Mouse (Mus musculus) erythroid progenitor cell, adult 5-6 weeks (primary cell): Measurements from ENCODE around the gene Rgs5. TPM values are rescaled to one million over a fixed set of nuclear protein-coding genes. Genes with fewer than 3 reads are reported as not detected.

ENCODE experiments used
- ATAC-seq: replicated peaks from 2 replicates; pipeline ENCODE4 v1.8.0; 2016; ENCODE audit warnings: moderate number of reproducible peaks, mild to moderate bottlenecking, moderate TSS enrichment, inconsistent platforms; ENCODE audit not compliant: poor library complexity, low FRiP score, severe bottlenecking
- total RNA-seq, 2 experiments: library from RNA; stranded (forward) in 1 of 2; stranded (reverse) in 1 of 2; fragments of 150-400 nt in 1 of 2; fragments of 186-747, 209-891 nt in 1 of 2; gene quantifications; 2 replicates each; pipeline versions ENCODE4 v1.2.3 to v1.2.4; 2015 to 2017; ENCODE audit warnings: low replicate concordance in 2 of 2

The Rgs5 gene
- total RNA-seq (2015; ENCODE audit: low replicate concordance) (not detected in 2 replicates), total RNA-seq (2017; ENCODE audit: low replicate concordance) (not detected in 2 replicates)

DNA sequence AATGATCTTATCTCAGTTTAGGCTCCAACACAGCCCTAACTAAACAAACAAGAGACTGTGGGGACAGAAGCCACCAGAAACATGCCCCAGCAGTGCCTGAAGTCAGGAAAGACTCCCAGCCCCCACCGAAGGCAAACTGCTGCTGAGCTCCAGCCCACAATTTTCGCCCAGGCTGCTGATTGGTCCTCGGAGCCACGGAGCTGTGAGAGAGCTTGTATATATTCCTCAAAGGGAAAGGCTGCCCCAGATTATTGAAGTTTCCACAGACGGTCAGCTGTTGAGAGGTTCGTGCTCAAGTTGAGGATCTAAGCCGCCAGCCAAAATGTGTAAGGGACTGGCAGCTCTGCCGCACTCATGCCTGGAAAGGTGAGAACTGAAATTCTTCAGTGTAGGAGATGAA is at the start of gene Rgs5:
Gene Rgs5, plus strand, starts transcription at position 246 of the 400 bp plus-strand sequence.
- no peak for ATAC-seq

DNA sequence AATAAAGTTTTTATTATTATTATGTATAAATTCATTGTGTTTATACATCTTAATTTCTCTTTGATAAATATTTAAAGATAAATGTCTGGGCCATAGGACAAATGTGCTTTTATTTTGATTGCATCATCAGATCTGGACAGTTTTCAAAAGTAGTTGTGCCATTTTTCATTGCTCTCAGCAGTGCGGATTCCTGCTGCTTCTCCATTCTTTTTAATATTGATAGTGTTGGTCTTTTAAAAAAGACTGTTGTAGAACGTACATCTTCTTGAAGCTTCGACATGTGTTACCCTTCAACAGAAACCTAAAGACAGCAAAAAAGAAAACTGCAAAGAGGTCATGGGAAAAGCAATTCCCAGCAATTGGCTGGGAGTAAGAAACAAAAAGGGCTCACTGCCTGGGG is 49.1 kb upstream of the Rgs5 start:
- ATAC-seq: no peak

DNA sequence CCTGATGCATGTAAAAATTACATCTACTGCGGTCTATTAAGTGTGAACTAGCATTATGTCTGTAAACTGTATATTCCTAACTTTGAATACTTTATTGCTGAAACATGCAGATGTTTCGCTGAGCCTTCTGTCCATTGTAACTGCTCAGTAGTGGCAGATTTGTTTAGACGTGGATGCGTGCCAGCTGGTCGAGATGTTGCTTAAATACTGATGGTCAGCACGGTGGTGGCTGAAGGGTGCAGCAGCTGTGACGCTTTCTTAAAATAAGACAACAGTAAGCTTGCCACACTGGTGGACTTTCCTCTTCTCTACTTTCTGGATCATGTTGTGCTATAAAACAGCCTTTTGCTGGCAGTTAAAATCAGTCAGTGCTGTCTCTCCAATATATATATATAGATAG is 25.6 kb upstream of the Rgs5 start:
- no peak for ATAC-seq

DNA sequence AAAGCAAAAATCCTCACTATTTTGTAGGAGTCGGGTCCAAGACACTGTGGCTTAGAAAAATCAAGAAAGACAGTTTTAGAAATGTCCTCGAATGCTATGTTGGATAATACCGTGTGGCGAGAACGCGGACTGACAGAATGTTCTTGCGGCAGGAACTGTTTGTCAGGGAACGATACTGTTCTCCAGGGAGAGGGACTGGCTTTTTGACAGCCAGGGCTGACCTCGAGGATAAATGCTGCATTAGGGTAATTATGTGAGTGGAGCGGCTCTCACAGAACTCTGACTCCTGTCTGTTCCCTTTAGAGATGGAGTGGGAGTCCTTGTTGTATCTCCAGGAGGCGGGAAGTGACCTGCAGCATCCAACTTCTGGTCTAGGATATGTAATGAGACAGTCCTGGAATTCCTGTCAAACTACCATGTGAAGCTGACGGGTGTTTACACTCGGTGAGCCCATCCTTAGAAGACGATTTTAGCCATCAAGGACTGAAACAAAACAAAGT is 18.0 kb upstream of the Rgs5 start:
- no peak for ATAC-seq

DNA sequence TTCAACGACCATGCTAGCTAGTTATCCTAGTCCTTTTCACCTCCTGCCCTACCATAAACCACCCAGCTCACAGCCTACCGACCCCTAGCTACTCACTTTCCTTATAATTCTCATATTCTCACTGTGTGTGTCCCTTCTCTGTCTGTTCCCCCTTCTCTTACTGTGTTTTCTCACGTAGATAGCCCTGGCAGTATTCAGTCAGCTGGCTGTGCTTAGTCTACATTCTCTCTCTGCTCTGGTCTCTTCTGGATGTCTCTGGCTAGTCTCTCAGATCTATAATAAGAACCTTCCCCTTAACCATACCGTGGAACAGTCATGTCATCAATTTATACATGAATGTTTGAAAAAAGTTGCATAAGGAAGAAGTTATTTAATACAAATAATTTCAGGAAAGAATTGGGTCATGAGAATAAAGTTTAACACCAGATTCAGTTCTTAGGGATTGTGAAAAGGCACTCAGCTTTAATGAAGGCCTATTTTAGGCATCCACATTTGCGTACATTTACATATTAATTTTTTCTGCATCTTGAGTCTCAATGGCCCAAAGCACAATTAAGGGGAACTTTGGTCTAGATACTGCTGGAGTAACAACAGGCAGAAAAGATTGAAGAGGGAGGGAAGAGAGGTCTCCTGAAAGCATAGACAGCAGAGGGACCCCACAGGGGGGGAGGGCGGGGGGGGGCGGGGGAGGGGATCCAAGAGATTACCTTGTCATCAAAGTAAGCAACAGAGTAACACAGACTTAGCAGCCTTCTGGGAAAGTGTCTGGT is 10.2 kb upstream of the Rgs5 start:
- ATAC-seq: no peak

DNA sequence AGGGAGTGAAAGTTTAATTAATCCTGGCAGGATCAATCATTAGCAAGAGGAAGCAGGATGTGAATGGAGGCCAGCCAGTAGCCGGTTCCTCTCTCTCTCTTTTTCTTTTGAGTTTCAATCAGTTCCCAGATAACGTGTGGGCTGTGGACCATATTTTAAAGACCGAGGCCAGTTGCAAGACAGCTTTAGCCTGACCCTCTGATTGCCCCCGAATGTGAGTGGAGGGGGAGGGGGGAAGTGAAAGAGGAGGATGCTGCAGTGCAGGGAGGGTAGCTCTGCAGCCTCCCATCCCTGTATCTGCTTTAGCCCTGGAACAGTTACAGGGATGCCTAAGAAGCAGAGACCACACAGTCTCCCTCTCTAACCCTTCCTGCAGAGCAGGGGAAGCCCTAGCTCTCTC is 4.2 kb downstream of the Rgs5 start:
- no peak for ATAC-seq

DNA sequence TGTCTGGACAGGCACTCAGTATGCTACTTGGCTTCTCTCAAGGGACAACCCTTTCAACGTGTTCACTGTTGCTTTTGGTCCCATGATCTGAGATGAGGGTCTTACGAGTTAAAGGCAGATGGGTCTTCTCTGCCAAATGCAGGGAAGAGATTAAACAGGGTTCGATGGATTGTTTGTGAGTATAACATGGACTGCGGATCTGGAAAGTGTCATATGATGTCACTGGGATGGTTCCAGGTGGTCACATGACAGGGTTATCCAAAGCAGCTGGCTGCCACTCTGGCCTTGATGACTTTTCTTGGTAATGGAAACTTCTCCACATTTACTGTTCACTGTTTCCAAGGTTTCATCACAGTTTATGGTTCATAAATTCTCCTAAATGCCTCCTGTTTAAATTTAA is 12.0 kb downstream of the Rgs5 start:
- ATAC-seq: no peak

DNA sequence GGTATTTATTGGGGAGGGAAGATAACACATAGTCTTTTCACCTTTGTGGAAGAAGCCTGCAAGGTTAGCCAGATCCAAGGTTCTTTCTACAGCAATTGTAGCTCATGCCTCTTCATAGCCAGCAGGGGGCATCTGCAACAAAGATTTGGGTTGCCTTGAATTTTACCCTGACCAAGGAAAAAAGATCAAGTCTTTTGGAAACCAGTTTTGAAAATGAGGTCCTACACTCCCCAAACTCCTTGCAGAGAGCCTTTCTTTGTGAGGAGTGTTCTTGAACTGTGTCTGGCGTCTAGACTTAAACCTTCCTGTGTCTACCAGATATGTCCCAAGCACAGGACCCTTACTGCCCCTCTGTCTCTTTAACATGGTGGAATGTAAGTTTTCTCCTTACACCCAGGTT is 15.4 kb downstream of the Rgs5 start:
- no peak for ATAC-seq

DNA sequence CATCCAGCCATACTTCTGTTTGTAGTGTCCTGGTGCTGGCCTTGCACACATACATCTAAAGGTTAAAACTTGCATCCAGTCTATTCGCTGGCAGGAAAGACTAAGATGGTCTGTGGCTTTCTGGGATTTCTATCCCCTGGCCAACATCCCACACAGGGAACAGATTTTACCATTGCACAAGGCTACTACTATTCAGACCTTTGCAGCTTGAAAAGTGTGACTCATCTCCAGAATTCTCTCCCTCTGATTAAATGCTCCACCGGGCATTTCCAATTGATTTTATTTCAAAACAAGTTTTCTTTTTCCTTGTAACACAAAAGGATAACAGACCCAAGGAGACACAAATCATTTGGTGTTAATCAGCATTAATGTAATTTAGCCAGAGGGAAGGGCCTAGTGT is 16.5 kb downstream of the Rgs5 start:
- ATAC-seq: no peak

DNA sequence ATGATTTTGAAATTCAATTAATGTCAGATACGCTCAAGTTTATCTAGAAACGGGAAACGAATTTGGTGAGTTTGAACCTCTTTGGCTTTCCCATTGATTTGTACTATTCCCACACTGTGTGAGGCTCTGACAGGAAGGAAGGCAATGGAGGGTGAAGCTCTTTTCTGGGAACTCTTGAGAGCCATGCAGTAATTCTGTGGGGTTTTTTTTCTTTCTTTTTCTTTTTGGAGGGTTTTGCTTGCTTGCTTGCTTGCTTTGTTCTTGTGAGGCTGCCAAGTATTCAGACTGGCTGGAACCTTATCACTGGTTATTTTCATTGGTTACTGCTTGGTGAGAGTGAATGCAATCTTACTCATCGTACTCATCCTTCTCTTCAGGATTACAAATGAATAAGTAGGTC is 17.0 kb downstream of the Rgs5 start:
- ATAC-seq: no peak

DNA sequence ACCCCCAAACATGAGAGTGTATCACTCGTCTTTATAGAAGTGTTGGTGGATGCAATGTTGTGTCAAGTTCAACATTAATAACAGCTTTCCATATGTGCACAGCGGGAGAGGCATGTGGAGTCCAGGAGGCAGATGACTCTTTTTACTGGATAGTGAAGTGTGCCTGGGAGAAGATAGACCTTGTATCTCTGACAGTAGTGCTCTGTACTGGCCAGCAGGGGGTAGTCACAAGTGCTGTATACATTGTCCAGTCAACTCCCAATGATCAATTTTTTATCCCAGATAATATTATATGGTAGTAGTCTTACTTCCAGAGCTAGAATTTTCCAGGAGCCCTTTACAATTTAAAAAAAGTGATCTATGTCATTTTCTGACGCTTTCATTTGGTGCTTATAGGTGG is 18.8 kb downstream of the Rgs5 start:
- ATAC-seq: no peak

DNA sequence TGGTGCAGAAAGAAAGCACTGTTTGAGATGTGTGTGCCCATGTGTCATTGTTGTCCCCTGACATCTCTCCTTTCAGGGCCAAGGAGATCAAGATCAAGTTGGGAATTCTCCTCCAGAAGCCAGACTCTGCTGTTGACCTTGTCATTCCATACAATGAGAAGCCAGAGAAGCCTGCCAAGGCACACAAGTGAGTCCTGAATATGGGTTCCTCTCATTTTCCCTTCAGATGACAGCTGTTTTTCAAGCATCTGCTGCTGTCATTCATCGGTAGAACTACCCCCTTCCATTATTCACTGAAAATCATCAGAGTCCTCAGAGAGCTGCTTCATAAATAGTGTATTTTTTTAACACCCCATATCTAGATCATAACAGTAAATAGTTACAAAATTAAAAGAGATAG is 21.4 kb downstream of the Rgs5 start:
- no peak for ATAC-seq

DNA sequence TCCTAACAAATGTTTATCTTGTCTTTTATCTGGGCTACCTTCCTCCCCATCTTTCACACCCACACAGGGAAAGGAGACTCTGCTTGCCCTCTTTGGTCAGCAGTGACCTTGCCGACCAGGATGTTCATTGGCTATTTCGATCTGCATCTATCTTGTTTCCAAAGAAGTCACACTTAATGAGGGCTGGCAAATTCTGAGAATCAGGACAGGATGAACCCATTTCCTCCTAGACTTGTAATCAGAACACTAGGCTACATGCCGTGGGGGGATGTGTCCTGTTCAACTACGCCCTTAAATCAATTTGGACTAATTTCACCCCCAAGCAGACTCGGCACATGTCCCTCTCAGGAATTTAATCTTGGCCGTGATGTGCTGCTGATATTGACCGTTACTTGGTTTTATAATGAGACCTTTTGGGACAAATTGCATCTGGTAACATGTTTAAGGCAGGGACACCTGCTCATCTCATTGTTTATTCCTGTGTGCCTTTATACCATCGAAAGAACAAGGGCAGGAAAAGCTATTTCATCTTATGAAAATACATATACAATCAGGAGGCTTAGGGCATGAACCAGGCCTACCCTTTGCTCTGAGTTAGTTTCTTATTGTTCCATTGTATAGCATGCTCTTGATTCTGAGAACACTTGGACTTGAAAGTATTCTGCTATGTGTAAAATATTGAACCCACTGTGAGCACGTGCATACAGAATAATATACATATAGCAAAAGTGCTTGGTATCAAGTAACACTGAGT is 25.3 kb downstream of the Rgs5 start:
- no peak for ATAC-seq

DNA sequence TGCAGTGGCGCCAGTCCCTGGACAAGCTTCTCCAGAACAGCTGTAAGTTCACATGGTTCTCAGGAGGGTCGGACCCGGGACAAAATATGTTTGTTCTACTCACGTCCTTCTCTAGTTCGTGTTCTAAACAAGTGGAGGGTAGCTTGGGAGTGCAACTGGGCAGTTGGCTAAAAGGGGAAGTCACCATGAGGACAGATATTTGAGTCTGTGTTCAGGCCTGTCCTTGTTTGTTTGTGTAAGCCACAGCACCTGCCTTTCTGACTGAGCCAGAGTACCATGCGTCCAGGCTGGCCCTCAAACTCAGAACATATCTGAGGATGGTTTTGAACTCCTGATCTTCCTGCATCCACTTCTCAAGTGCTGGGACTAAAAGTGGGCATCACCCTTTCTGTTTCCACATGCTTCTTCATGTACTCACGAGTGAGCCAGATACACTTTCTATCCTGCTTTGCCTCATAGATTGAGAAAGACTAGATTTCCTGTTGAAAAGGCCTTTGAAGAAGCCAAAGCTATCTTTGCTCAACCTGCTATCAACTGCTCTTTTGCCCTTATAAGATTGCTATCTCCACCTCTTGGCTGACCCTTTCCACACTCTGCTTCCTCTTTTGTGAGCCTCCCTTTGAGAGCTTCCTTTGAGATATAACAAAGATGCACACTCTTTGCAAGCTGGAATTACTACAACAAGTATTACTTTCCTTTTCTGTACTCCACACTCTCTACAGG is 27.6 kb downstream of the Rgs5 start:
- no peak for ATAC-seq

DNA sequence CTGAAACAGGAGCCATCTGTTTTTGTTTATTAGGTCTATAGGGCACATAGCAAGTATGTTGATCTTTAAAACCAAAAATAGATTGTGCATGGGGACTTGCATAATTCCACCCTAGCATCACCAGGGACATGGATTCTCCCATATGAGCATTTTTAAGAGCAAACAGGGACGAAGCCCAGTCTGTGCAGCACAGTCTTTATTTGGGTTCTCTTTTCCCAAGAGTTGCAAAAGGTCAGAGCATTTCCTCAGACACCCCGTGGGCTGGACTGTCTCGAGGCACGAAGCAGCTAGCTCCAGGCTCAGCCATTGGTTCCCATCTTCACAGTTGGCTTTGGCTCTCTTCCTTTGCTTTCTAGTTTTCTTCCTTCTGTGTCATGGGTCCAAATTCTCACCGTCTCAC is 30.0 kb downstream of the Rgs5 start:
- no peak for ATAC-seq

DNA sequence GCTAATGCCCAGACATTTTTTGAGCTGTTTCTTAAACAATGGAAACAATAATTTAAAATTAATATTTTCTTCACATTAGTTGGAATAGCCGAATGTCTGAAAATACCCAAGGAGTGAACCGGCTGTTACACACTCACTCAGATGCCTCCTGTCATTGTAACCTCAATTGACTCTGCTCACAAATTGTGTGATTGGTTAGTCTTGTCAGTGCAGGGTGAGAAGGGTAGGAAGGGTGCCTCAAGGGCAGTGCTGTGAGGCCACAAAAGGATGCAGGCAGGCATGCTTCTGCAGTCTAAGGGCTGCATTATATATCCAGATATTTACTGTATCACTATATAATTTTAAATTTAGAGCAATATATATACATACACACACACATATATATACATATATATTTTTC is 37.7 kb downstream of the Rgs5 start:
- no peak for ATAC-seq

DNA sequence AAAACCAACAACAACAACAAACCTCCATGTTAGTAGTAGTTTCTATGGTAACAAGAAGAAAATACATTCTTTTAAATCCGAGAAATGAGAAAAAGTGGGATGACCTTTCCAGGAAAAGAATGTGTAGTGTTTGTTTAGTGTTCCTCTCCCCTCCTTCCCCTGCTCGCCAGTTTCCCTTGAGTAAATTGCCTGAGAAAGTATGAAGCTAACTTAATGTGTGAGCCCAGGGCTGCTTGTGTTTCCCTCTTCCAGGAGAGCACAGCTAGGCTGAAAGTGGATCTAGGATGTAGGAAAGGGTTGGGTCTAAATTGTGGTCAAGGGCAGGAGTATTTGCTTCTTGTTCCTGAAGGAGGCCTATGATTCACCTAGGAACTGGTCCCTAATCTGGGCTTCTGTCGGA is 38.2 kb downstream of the Rgs5 start:
- ATAC-seq: no peak

DNA sequence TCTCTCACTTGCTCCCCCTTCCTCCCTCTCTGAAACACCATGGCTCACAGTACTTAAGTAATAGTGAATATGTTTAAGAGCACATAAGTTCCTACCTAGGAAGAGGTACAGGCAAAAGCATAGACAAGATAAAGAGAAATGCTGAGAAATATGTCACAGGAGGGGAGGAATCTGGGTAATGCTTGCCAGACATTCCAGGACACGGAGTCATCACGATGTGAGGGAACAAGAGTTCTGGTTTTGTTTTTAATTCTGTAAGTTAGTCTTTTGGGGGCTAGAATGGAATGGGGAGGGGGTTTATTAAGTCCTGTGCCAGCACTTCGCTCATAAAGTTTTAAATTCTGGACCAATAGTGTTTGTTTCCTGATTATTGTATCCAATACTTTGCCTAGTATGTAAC is 40.1 kb downstream of the Rgs5 start:
- no peak for ATAC-seq

DNA sequence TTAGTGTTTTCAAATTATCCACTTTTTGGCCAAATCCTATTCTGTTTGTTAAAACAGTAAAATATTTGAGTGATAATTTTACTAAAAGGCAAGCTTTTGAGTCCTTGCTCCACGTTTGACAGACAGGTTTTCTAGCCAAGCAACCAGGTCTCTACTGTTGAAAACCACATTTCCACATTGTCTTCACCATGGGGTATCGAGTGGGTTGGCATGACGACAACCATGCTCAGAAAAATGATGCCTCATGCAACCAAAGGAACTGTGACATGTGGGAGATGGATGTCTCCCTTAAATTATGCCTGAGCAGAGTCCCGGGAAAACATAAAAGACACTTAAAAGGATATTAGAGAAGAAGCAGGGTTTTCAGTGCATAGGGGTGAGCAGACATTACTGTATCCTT is 41.9 kb downstream of the Rgs5 start:
- no peak for ATAC-seq

DNA sequence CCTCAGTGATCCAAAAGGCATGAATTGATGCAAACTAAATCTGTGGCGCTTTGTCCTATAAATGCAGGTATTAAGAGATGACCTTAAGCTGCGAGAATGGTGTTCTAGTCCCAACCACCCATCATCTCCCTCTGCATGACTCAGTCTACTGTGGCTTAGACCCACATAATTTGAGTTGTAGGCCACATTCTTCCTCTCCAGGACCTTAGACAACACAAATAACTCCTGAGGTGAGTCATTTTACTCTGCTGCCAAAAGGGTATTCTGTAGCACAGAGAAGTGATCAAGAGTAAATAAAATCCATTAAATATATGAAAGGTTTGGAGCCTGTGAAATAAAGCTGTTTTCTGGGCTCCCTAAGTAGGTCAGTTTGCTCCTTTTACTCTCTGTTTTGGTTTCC is 43.9 kb downstream of the Rgs5 start:
- ATAC-seq: no peak
